Mouse (Mus musculus): Measurements from ENCODE around the gene Maff.

Maff gene

DNA sequence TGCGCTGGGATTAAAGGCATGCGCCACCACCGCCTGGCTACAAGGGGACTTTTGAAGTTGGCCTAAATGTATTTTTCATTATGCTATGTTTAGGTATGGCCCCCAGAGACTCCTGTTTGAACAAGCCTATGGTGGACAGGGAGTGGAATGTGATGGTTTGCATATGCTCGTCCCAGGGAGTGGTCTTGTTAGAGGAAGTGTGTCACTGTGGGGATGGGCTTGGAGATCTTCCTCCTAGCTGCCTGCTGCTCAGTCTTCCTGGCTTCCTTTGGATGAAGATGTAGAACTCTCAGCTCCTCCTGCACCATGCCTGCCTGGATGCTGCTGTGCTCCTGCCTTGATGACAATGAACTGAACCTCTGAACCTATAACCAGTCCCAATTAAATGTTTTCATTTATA is 15.9 kb upstream of the Maff start:
- DNase-seq: no peak

DNA sequence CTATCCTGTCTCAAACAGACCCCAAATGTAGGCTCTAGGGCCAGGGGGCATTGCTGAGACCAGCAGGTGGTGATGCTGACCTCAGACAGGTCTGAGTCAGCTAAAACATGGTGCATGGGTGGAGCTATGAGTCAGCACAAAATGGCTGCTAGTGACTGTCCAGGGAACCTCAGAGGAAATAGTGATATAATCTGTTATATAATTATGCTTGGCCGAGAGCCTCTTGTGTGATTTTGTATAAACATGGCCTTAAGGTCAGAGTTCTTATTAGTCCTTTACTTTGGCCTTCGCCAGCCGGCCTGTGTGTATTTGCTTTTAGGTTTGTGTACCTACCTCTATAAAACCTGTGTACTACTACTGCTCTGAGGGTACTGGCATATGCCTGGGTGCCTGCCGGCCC is 13.0 kb upstream of the Maff start:
- DNase-seq: no peak

DNA sequence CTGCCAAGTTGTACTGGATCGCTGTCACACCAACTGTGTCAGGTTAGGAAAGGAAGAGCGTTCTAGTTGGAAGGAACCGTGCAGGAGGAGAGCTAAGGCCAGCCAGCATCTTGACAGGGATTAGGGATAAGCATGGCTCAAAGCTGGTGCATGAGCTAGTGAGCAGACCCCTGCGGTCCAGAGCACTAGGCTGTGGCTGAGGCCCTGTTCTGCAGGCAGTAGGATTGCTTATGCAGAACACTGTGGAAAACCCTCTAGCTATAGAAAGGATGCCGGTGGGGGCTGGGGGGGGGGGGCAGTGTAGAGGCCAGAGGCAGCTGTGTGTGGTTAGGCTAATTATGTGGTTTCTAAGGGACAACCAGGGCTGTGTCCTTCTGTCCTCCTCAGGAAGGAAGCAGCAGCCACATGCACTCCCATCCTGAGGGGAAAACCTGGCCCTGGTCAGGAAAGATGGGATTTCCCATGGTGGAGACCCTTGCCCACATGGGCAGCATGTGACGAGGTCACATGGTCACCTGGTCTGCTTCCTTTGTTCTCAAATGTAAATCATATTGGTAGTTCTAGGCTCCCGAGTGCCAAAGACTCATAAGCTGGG is 11.3 kb upstream of the Maff start:
- no peak for DNase-seq

DNA sequence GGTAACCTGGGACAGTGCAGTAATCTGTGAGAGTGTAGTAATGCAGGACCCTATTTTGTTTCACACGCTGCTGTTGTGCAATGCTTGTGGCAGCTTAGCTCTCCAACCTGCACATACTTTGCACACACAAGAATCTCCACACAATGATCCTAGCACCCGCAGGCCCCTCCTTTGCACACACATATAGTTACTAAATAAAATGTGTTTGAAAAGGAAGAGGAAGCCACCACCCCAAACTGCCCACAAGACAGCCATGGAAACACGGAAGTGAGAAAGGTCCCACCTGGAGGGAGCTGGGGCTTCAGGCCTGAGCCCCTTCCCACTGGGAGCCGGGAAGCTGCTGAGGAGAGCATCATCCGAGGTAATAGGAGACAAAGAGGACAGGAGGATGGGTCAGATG is 7.4 kb upstream of the Maff start:
- no peak for DNase-seq

DNA sequence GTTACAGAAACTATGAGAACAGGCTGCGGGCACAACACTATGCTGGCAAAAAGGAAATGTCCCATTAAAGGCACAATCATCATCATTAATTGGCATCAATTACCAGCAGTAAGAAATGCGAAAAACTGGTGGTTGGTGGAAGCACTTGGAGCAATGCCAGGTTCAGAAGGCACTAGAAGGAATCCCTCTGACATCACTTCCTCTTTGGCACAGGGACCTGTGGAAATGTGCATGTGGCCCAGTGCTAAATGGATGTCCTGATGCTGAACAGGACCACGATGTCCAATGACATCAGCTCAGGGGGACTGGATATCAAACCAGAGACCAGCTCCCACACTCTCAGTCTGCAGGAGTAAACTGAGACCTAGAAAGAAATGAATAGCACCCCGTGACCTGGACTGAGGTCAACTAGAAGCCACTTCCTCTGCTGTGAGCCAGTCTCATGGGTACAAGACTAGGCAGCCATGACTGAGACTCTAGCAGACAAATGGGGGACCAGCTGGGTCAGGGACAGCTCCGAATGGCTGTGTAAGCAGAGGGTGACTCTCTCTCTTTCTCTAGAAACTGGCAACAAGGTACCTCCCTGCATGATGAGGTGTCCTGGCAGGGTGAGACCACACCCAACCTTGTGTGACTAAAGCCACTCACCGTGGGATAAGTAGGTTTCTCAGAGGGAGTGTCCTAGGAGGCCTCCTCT is 3.6 kb upstream of the Maff start:
- no peak for DNase-seq

DNA sequence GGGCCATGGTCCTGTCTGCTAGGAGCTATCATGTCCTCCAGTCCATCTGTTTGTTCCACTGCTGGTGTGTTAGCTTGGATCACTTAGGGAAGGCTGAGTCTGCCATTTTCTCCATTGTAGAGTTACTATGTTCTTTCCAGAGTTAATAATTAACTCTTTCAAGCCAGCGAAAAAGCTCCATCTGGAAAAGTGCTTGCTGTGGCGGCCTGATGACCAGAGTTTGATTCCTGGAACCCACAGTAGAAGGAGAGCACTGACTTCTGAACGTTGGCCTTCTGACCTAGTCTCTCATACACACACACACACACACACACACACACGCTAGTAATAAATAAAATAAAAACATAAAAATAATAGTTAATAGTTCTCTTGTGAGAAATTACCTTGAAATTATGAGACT is 1.8 kb upstream of the Maff start:
- no peak for DNase-seq

DNA sequence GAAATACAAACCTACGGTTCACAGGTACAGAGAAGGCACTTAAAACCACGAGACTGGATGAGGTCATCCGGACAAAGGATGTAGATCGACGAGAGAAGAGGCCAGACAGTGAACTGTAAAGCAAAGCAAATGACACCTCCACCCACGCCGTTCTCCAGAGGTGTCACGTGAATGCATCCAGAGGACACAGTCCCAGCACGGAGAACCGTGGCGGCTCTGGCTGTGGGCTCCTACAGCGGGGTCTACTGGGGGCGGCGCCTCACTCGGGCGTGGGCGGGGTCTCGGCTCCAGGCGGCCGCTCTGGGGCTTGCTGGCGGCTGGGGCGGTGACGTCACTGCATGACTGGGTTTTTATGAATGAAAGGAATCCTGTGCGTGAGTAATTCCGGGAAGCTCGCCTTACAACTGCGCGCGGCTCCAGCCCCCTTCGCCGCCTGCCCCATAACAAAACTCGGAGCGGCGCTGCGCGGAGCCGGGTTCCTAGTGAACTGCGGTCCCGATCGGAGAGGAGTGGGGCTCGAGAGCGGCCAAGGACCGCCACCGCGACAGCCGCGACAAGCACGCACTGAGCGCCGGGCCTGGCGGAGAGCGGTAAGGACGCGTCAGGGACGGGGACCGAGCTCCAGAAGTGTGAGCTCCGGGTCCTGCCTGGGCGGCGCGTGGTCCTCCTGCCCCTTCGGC is 884 bp downstream of the Maff start:
- peak; percentile 86 to 87 for DNase-seq

DNA sequence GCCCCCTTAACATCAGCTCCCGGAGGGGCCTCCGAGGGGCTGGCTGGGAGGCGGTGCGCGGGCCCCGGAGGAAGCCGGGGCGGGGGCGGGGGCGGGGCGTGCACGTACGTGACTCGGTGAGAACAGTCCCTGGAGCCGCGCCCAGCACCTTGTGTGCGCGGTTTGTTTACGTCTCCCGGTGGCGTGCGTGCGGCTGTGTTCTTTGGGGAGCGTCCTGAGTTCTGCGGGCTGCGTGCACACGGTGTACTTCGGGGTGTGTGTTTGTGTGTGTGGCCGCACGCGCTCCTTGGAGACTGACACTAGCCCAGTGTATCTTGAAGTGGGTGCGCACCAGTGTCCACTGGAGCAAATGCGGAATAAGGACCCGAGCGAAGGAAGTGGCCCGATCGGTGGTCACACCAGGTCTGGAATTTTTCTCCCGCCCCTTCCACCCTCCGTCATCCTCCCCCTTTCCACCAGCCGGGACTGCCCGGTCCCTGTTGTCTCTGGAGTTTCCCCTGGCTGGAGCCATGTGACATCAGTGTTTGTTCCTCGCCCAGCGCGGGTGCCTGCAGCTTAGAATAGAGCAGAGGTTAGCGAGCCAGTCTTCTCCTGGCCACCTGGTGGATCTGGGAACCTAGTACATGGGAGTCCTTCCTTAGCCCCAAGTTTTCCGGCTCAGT is 1.6 kb downstream of the Maff start:
- peak; percentile 71 to 81 for DNase-seq

DNA sequence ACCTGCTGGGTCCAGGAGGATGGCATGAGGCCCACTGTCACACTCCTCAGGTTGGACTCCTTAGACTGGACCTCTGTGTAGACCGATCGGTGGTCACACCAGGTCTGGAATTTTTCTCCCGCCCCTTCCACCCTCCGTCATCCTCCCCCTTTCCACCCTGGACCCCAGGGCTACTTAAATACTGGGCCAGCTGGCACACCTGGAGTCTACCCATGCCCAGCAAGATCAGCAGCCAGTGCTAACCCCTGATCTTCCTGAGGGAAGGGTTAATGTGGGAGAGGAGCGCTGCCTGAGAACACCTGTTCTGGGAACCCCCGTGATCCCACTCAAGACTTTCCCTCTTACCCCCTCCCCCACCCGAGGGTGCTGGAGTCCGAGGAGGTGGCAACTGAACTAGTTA is 2.2 kb downstream of the Maff start:
- DNase-seq: no peak

DNA sequence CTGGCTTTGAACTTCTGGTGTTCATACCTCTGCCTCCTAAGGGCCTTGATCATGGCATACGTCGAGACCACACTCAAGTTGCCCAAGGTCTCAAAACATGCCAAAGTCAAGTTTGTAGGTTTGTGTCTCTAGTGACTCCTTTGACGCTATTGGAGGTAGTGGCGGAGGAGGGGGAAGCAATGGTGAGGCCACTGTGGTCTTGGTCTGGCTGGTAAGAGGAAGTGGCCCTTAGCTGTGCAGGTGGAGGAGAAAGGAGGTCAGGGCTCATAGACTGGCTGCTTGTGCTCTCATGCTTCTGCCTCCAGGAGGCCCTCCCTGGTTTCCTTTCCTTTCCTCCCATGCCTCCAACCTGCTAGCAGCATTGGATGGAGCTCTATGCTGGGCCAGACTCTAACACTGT is 4.4 kb downstream of the Maff start:
- no peak for DNase-seq

DNA sequence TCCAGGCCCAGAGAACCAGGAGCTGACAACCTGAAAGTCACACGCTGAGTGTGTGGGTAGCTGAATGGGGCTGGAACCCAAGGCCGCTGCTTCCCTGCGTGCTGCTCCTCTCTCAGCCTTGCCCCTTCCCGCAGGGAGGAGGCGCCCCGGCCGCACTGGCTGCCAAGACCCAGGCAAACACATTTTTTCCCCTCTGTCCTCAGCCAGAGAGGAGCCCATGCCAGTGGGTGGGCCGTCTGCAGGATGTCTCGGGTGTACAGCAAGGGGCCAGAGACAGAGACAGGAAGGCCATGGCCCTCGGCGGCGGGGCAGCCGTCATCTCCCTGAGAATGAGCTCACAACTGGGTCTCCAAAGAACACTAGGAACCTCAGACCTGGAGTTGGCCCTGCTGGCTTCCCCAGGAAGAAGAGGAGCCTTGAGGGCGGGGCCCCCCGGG is 4.9 kb downstream of the Maff start:
- DNase-seq: no peak

DNA sequence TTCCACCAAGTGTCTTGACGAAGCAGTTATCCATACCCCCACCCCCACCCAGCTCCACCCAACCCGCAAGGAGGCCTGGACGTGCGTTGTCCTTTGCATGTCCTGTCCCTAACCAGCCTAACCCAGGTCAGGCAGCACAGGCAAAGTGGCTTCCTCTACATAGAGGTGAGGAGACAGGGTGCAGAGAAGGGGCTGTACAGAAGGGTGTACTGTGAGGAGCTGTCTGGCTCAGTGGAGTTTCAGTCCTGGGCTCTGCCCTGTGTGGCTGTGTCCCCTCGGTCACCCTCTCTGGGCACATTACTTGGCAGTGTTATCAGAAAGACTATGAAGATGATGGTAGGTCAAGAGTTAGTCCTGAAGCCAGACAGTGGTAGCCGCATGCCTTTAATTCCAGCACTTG is 6.1 kb downstream of the Maff start:
- no peak for DNase-seq

DNA sequence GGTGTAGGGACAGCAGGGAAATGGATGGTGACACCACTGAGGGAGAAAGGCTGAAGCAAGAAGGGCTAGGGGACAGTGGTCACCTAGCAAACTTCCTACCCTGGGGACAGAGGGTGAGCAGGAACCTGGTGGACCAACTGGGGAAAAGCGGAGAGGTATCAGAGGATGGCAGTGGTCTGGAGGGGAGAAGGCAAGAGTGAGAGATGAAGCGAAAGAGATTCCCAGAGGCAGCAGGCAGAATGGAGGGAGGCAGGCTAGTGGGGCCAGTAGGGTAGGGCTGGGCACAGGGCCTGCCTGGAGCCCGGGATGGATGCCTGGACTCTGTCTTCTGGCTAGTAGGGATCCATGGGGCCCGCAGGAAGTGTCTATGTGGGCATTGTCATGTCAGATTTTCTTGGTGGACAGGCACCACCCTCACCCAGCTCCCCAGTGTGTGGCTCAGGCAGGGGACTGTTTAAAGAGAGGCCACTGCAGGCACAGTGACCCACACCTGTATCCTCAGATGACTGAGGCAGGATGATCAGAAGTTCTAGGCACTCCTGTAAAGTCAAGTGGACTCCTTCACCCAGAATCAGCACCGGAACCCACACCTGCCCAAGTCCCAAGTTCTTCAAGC is 7.4 kb downstream of the Maff start:
- no peak for DNase-seq

DNA sequence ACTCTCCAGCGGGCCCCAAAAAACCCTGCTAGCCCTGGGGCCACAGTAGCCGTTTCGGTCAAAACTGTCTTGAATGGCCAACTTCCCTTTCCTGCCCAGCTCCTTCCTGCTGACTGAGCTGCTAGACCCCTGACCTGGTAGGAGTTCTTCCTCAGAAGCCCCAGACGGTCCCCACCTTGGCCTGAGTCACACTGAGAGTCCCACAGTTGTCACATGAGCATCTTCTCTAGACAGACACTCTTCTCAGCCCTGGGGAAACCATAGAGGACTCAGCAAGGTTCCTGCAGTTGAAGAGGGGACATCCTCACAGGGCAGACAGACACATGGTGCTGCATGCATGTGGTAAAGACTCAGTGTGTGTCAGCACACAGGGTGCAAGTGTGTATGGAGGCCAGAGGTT is 8.2 kb downstream of the Maff start:
- no peak for DNase-seq

DNA sequence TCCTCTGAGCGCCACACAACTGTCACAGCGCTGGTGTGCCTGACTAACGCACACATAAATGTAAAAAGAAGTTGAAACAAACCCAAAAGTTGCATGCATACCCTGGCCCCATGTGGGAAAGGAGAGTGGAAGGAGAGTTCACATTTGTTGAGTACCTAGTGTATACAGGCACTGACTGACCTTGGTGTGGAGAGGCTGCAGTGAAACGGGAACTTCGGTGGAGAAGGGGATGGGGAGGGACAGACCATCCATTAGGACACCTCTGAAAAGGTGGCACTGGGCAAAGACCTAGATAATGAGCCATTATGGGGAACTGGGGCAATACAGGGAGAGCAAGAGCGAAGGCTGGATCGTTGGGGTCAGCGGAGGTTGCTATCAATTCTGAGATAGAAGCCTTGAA is 10.1 kb downstream of the Maff start:
- no peak for DNase-seq

DNA sequence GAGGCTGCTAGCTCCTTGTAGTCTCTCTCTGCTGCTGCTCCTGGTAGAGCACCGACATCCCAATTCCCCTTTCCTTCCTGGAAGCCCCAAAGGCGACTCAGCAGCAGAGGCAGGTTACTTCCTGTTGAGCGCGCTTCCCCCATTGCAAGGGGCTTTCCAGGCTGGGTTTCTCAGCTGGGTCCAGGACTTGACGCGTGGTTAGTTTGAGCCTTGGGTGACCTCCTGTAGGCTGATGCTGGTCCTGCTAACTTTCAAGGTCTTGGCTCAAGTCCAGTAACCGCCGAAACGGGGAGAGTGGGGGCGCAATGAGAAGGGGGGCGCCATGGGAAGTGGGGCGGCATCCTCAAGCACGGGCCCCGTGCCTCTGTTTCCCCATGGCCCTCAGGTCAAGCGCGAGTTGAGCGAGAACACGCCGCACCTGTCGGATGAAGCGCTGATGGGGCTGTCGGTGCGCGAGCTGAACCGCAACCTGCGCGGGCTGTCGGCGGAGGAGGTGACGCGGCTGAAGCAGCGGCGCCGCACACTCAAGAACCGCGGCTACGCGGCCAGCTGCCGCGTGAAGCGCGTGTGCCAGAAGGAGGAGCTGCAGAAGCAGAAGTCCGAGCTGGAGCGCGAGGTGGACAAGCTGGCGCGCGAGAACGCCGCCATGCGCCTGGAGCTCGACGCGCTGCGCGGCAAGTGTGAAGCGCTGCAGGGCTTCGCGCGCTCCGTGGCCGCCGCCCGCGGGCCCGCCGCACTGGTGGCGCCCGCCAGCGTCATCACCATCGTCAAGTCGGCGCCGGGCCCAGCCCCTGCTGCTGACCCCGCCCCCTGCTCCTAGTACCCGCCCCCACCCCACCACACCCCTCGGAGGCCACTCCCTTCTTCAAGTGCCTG is 10.9 kb downstream of the Maff start:
- peak in 1 of 2 experiments; percentile 56 for DNase-seq

DNA sequence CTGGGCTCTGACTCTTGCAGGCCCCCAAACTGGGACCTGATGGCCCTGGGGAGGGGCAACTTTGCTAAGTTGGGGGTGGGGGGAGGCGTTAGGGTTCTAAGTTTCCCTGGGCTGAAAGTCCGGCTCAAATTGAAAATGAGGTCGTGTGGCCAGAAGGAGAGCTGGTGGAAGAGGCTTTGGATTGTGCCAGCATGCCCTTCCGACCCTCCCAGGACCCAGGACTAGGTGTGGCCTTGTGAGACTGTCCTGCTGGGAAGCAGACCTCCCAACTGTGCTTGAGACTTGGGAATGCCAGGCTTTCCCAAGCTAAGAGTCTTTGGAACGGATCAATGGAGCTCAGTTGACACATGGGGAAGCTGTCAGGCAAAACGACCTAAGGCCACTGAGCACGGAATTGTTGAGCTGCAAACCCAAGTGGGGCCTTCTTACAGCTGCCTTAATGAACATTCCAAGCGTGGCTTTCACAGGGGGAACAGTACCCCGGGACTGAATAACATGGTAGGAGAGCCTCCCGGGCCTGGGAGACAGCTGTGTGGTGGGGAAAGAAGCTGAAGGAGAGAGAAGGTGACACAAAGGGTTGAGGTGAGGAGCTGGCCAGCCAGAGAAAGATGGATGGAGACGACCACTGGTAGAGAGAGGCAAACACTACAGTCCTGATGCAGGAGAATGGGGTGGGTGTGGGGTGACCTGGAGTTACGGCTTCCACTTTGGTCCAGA is 11.7 kb downstream of the Maff start:
- DNase-seq: no peak

DNA sequence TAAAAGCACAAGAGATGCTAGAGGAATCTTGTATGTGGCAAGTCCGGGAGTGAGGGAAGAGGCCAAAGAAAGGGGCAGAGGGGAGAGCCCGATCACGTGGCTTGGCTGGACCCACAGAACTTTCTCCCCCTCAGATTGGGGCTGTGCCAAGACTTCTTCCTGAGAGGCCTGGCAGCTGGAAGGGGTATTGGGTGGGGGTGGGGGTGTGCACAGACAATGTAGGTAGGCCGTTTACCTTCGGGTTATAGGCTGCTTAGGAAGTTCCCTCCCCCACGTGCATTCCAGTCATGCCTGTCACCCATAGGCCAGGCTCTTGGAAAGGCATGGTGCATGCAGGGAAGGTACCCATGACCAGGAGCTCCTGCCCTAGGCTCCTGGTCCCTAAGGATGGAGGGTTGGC is 13.5 kb downstream of the Maff start:
- DNase-seq: no peak

DNA sequence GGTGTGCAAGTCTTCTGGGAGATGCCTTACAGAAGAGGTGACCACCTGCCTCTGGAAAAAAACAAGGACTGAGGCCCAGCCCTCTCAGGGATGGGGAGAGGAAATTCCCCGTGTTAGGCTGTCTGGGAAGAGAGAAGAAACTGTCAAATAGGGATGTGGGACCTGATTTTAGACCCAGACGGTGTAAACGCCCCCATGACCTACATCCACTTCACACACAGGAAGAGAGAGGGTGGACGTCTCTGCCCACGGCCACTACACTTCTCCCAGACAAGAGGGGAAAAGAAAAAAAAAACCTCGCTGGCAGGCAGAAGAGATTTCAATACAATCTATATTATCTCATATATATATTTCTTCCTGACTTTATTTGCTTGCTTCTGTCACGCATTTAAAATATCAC is 13.9 kb downstream of the Maff start:
- no peak for DNase-seq

DNA sequence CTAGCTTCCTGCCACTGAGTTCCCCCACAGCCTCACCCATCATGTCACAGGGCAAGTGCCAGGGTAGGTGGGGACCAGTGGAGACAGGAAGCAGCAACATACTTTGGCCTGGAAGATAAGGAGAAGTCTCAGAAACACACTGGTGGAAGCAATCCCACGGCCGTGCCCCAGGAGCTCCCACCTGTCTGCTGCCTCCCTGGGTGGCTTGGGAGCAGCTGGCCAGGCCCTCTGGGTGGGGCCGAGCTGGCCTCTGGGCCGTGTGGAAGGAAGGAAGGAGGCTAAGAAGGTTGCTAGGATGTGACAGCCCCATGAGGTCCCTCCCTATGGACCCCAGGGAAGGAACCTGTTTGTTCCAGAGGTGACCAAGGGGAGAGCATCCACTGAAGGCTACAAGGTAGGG is 14.6 kb downstream of the Maff start:
- no peak for DNase-seq

DNA sequence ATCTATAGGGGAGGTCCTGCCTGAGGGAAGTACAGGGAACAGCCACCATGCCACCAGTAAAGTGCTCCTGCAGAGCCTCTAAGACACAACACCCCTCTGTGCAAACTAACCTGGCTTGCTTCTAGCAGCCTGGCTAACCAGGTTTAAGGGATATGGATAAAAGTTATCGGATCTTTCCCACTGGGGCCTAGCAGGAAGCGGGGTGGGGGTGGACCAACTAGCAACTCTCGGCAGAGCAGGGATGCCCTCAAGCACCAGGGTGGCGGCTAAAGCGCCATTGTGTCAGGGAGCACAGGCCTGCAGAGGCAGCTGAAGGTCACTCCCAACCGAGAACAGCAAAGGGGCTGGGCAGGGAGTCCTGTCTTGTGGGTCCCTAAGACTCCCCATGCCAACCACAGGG is 17.7 kb downstream of the Maff start:
- no peak for DNase-seq

DNA sequence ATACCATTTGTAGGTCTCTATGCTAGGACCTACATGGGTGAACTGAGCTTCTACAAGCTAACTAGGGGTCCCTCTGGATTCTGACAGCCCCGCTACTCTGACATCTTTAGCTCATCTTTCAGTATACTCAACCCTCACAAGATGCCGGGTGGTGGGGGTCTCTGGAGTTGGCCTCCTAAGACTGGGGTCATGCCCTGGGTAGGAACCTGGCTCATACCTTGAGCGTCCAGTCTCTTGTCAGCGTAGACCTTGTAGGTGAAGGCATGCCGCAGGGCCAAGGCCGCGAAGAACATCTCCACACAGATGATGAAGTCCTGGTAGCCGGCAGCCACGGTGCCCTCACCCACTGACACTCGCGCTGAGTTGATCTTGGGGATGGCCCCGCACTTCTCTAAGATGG is 18.6 kb downstream of the Maff start:
- no peak for DNase-seq
